Mouse (Mus musculus) heart, adult 2 months (tissue): Measurements from ENCODE around the gene Bag2.

Experiments used
- CTCF ChIP-seq: fragments of 200-600 bp; IDR thresholded peaks from 2 replicates; pipeline ENCODE4 v1.8.1; 2022; ENCODE audit warnings: antibody characterized with exemption, mild to moderate bottlenecking, moderate library complexity
- POLR2A ChIP-seq: fragments of 200-500 bp; IDR thresholded peaks from 2 replicates; pipeline ENCODE4 v1.6.1; 2011; ENCODE audit warnings: mild to moderate bottlenecking, low read depth, low read length, control low read depth; ENCODE audit not compliant: insufficient read depth

DNA sequence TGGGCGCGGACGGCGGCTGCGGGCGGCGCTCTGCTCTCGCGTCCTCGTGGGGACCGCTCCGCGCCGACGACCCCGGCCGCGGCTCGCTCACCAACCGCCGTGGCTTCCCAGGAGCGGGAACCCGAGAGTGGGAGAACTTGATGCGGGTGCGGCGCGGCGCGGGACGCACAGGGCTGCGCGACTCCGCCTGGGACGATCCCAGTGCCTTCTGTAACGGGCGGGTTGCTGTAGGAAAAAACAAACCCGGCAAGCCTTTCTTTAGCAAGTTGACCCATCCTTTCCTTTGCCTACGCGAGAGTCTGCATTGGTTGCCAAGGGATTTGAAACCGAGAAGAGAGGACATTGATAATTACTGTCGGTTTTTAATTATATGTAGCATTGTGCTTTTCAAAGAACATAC is 37.4 kb downstream of the Bag2 start:
- TF ChIP-seq CTCF (no peak), POLR2A (no peak)
